Mouse (Mus musculus) liver (tissue): Measurements from ENCODE around the gene Polr2l.

ENCODE experiments used
- DNase-seq: peaks from one replicate; pipeline ENCODE4 v3.0.0-alpha.2; 2020; ENCODE audit warnings: mixed read lengths

Polr2l gene

DNA sequence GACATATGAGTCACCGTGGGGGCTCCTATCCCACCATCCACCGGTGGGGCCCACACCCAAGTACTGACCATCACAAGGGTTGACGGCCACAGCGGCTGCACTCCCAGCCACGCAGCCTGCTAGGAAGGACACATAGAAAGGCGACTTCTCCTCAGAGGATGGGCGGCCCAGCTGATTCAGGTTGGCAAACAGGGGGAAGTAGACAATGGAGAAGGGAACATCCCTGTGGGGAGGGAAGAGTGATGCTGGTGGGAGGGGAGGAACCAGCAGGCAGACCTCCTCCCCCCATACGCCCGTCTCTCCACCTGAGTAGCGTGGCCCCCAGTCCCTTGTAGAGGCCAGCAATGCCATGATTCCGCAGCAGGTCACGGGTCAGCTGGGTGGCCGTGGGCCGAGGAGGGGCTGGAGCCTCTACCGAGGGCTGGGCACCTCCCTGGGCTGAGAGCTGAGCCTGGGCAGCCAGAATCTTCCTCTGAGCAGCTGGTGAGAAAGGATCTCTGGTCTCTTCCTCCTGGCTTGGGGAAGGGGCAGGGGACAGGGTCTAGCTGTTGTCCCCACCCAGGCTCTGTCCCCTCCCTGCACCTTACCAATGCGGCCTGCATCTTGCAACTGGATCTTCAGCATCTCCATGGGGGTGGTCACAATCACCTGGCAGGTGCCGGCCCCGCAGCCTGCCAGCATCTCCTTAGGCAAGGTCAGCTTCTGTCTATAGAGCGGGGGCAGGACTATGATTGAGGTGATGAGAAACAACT is 43.3 kb downstream of the Polr2l start:
- no peak for DNase-seq

GRCm38 (mm10) chr7:141430585-141431240 is 44.2 kb downstream of the Polr2l start:
- no peak for DNase-seq

DNA sequence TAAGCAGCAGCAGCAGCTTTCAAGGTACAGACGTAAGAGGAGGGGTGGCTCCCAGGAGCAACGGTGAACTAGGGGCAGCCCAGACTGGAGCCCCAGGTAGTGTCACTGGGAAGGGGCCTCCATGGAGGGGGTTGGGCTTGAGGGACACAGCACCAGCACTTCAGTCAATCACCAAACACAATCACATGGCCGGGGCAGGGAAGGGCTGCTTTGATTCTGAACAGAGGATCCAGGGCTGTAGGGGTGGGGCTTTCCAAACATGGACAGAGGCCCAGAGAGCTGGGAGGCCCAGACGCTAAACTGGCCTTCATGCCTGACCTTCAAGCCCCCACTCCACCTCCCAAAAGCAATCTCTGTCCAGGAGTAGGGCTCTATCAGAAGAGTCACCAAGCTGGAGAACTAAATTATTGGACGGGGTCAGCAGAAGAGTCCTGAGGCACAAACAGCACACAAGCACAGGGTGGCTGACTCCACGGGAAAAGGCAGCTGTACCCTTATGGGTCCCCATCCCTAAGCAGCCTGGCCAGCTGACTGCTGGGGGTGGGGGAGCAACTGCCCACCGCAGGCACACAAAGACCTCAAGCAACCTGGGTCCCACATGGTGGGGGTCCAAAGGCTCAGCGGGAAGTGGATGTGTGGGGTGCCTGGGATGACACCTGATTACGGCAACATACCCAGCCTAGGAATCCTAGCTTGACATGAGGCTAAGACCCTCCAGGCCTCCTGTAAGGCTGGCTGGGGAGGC is 44.9 kb downstream of the Polr2l start:
- no peak for DNase-seq

DNA sequence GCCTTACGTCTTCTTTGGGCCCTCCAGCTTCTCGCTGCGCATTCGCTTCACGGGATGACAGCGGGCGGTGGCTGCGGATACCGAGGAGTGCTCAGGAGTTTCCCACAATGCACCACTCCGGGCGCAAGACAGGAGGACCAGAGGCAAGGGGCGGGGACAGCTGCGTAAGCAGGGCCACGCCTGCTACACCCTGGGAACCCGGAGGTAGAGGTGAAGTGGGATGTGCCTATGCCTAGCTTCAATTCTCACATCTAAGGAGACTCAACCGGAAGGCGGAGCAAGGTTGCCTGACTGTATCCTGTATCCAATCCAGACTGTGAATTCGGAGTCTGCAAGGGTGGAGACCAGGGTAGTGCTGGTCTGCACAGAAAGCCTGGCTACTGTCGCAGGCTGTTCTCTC is 45.6 kb downstream of the Polr2l start, which contains the start of gene Cend1:
TSS of gene Cend1 (minus strand) at position 182 of the 400 bp plus-strand sequence.
- DNase-seq, result peak; percentile 63

DNA sequence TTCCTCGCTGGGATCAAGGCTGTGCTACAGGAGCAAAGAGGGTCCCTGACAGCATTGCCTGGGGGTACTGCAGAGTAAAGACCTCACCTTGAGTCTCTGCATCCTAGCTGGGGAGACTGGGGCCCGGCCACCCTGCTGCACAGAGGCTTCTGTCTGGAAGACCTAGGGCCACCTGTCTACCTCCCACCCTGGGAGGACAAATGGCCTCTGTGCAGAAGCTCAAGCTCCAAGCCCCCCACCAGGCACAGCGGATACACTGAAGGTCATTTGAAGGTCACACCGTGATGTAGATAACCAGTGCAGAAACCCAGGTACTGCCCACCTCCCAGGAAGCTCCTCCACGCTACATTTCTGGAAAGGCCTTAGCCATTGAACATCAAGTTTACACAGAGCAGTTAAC is 46.2 kb downstream of the Polr2l start:
- DNase-seq, result no peak

DNA sequence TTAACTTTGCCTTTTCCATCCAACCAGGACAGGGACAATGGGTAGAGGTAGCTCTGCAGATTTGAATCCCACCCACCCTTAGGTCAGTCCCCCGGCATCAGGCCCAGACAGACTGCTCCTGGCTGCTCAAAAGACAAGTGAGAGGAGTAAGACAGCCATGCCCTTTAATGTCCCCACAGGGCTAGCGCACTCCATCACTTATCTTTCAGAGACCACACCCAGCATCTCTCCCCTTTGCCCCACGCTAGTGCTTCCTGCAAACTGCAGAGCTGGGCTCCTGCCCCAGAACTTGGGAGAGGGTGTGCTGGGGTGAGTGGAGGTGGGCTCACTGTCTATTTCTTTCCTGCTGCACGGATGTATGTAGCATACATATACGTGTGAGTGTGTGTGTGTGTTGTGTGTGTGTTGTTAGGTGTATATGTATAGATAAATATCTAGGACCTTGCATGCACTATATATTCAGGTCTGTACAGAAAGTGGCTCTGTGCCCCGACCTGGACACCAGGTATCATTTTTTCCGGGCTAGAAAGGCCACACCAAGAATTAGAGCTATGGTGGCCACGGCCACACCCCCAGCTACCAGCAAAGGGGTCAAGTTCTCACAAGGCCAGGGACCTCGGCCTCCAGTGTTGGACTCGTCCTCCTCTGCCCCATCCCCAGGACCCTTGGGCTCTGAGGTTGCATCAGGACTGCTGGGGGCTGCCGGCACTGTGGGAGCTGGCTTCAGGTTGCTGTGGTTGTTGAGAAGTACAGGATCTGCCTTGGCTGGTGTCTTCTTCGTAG is 47.8 kb downstream of the Polr2l start:
- no peak for DNase-seq

DNA sequence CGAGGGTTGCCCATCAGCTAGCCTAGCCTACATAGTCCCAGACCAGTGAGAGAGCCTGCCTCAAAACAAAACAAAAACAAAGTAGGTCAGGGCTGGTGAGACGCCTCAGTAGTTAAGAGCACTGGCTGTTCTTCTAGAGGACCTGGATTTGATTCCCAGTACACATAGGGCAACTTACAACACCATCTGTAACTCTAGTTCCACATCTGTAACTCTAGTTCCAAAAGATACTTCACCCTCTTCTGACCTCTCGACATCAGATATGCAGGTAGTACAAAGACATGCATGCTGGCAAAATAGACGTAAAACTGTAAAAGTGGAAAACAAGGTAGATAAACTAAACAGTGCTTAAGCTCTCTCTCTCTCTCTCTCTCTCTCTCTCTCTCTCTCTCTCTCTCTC is 51.1 kb downstream of the Polr2l start:
- DNase-seq, result no peak
